Comparison of ENCODE assay signal across 24 mouse cellular contexts in the genomic region with DNA sequence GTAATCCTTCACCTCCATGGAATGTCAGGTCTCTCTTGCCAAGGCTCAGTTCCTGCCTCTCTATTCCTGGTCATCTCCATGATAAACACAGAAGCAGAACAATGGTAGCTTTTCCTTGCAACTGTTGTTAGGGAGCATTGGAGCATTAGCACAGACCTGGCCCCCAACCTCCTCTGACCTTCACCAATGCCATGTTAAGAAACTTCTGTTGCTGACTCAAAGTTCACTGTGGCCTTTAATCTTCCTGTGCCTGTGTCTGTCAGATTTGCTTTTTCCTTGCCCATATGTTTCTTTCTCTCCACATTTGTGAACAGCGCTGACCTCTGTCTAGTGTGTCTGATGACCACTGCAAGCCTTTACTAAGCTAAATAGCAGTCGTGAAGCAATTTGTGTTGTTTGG.
DNase-seq lines count a peak whose midpoint lies in the region; ATAC-seq lines count a peak whose summit lies in the region.
"Had no signal": no experiment of that assay in that cellular context is flagged by ENCODE, and none has a peak within 500 bp of the region (broad histone marks: within the 10 kb centered on the region; RNA-seq: fewer than 3 reads in every experiment).

No protein-coding gene starts in this region.

- no peaks in the 10 kb centered on the region for H3K36me3 ChIP-seq in hindbrain, embryonic 12.5 days
- H3K36me3 ChIP-seq: embryonic facial prominence, embryonic 12.5 days; embryonic facial prominence, embryonic 15.5 days; forebrain, embryonic 15.5 days; heart, embryonic 12.5 days; heart, embryonic 15.5 days; hindbrain, embryonic 10.5 days; hindbrain, embryonic 15.5 days had no signal

- no peak overlapping the region for H3K9ac ChIP-seq in hindbrain, embryonic 12.5 days
- H3K9ac ChIP-seq: embryonic facial prominence, embryonic 12.5 days; embryonic facial prominence, embryonic 15.5 days; forebrain, embryonic 15.5 days; heart, embryonic 12.5 days; heart, embryonic 15.5 days; hindbrain, embryonic 15.5 days had no signal

- no peaks in the 10 kb centered on the region for H3K4me1 ChIP-seq in hindbrain, embryonic 12.5 days
- H3K4me1 ChIP-seq: embryonic facial prominence, embryonic 12.5 days; embryonic facial prominence, embryonic 15.5 days; heart, embryonic 12.5 days; heart, embryonic 15.5 days had no signal

- H3K4me2 ChIP-seq in hindbrain, embryonic 12.5 days (replicated peaks): no peak overlapping the region
- H3K4me2 ChIP-seq: embryonic facial prominence, embryonic 12.5 days; embryonic facial prominence, embryonic 15.5 days; forebrain, embryonic 15.5 days; heart, embryonic 12.5 days; heart, embryonic 15.5 days; hindbrain, embryonic 15.5 days had no signal

- no peaks in the 10 kb centered on the region for H3K9me3 ChIP-seq in hindbrain, embryonic 12.5 days (replicated peaks)
- H3K9me3 ChIP-seq: embryonic facial prominence, embryonic 12.5 days; embryonic facial prominence, embryonic 15.5 days; forebrain, embryonic 15.5 days; heart, embryonic 12.5 days; heart, embryonic 15.5 days; hindbrain, embryonic 10.5 days; hindbrain, embryonic 15.5 days had no signal

- H3K4me3 ChIP-seq in hindbrain, embryonic 12.5 days: no peak overlapping the region
- H3K4me3 ChIP-seq: embryonic facial prominence, embryonic 12.5 days; embryonic facial prominence, embryonic 15.5 days; forebrain, embryonic 15.5 days; heart, embryonic 12.5 days; heart, embryonic 15.5 days; hindbrain, embryonic 10.5 days; hindbrain, embryonic 15.5 days had no signal

- H3K27ac ChIP-seq in hindbrain, embryonic 12.5 days: no peak overlapping the region
- H3K27ac ChIP-seq: embryonic facial prominence, embryonic 12.5 days; embryonic facial prominence, embryonic 15.5 days; forebrain, embryonic 15.5 days; heart, embryonic 15.5 days; hindbrain, embryonic 10.5 days; hindbrain, embryonic 15.5 days had no signal

- no peak for ATAC-seq in activated CD4-positive, CD25-positive, alpha-beta regulatory T cell, adult 4 months
- ATAC-seq in hindbrain, embryonic 12.5 days (ENCODE audit: low FRiP score): no peak
- ATAC-seq: forebrain, embryonic 15.5 days had no signal

- WGBS in hindbrain, embryonic 12.5 days: 65% methylated on average over 2 of the region's 2 CpGs

- no peaks in the 10 kb centered on the region for H3K27me3 ChIP-seq in hindbrain, embryonic 12.5 days
- H3K27me3 ChIP-seq: embryonic facial prominence, embryonic 12.5 days; embryonic facial prominence, embryonic 15.5 days; forebrain, embryonic 15.5 days; heart, embryonic 12.5 days; heart, embryonic 15.5 days; hindbrain, embryonic 15.5 days had no signal

- peak; percentile 68 to 86 for DNase-seq in adrenal gland, adult (ENCODE audit: inconsistent age in 2 of 2, low spot score in 1 of 2)
- no peak for DNase-seq in adrenal gland, postnatal 4 days (ENCODE audit: low spot score in 2 of 2)
- DNase-seq in R1 (ENCODE audit: low read depth, low spot score): peak; percentile 30
- peak; percentile 68 for DNase-seq in adrenal gland, adult 8-10 months
- peak; percentile 18 for DNase-seq in adrenal gland, postnatal 25 days
- no peak for DNase-seq in ovary, postnatal 36 days (ENCODE audit: low spot score)
- DNase-seq: cerebellum, adult 11 months; cerebellum, adult 2 months; cerebellum, adult 9-11 months; cerebellum, postnatal 25 days; gastrocnemius, postnatal 25 days; heart, adult 18-20 months; heart, postnatal 10 days; heart, postnatal 36 days; kidney, adult 11 months had no signal

Comparison
In these comparisons a context has a peak if more than half of its experiments do, and no peak if none do; other contexts are left out.
1. DNase-seq: peak in adrenal gland, adult (2 of 2), R1 (single experiment), adrenal gland, adult 8-10 months (single experiment) and adrenal gland, postnatal 25 days (single experiment); none in adrenal gland, postnatal 4 days (0 of 2) and ovary, postnatal 36 days (single experiment).